Mouse (Mus musculus) intestine, postnatal 0 days (tissue): ENCODE data around the gene Ccdc142. TPM values are rescaled to one million over a fixed set of nuclear protein-coding genes. Genes with fewer than 3 reads are reported as not detected.

ENCODE experiments used
- ATAC-seq: fragments of 200-750 bp; cut with Nextera tagmentation; 2 replicates; pipeline ENCODE4 v1.8.0; 2017; ENCODE audit warnings: mild to moderate bottlenecking, moderate TSS enrichment, moderate library complexity
- H3K27ac ChIP-seq: fragments of 300-500 bp; sonication (generic); 2 replicates; pipeline ENCODE4 v1.5.1; 2014; ENCODE audit warnings: mild to moderate bottlenecking, low read depth, low read length, moderate library complexity
- H3K27me3 ChIP-seq: fragments of 300-500 bp; sonication (generic); replicated peaks from 2 replicates; pipeline ENCODE4 v1.6.1; 2014; ENCODE audit warnings: low read length, mixed read lengths; ENCODE audit not compliant: control insufficient read depth, insufficient read depth
- H3K36me3 ChIP-seq: fragments of 300-500 bp; sonication (generic); 2 replicates; pipeline ENCODE4 v1.6.1; 2014; ENCODE audit warnings: mild to moderate bottlenecking, moderate library complexity; ENCODE audit not compliant: control insufficient read depth, insufficient read depth
- H3K4me1 ChIP-seq: fragments of 300-500 bp; sonication (generic); replicated peaks from 2 replicates; pipeline ENCODE4 v1.6.1; 2014; ENCODE audit warnings: antibody characterized with exemption, low read length, mixed read lengths; ENCODE audit not compliant: control insufficient read depth, insufficient read depth
- H3K4me2 ChIP-seq: fragments of 300-500 bp; sonication (generic); replicated peaks from 2 replicates; pipeline ENCODE4 v1.6.1; 2014; ENCODE audit warnings: low read depth, mild to moderate bottlenecking, moderate library complexity
- H3K4me3 ChIP-seq: fragments of 300-500 bp; sonication (generic); 2 replicates; pipeline ENCODE4 v1.5.1; 2014; ENCODE audit warnings: low read depth, low read length
- H3K9ac ChIP-seq: fragments of 300-500 bp; sonication (generic); 2 replicates; pipeline ENCODE4 v1.6.1; 2014; ENCODE audit warnings: mild to moderate bottlenecking, low read depth, low read length
- H3K9me3 ChIP-seq: fragments of 300-500 bp; sonication (generic); 2 replicates; pipeline ENCODE4 v1.6.1; 2016; ENCODE audit warnings: mixed run types; ENCODE audit not compliant: control insufficient read depth
- CTCF ChIP-seq: sonication (generic); IDR thresholded peaks from 2 replicates; pipeline ENCODE4 v1.5.1; 2016; ENCODE audit warnings: low read depth, mild to moderate bottlenecking, control low read depth, antibody characterized with exemption, moderate library complexity
- WGBS: fragments of 180-500 bp; shearing (Covaris S2); extraction: QIAGEN DNeasy Blood & Tissue Kit; methylation state at CpG from one replicate; pipeline ENCODE4 v1.1.7; 2014; 5-methylcytosine and 5-hydroxymethylcytosine counted together
- polyA plus RNA-seq: library from polyadenylated mRNA; unstranded; fragments of >200 nt; fragmentation: Nextera tagmentation; extraction: Ambion mirVana; gene quantifications from 2 replicates; pipeline ENCODE4 v1.2.1, GENCODE M21; 2015

Gene Ccdc142
- polyA plus RNA-seq, 1 experiment from 2014 or later = 1.3 TPM

GRCm38 (mm10) chr6:83107566-83108400, 6.4 kb downstream of the Ccdc142 start:
- no peaks in the 10 kb centered on the region for H3K27me3 ChIP-seq
- peak; percentile 95 for TF ChIP-seq CTCF
- peak; percentile 31; the same call in 1 of the 2 replicates for ATAC-seq
- H3K4me3 ChIP-seq = no peak overlapping the region
- H3K36me3 ChIP-seq = peaks cover 11% of the 10 kb centered on the region; the same call in 1 of the 2 replicates
- peak overlapping the region; percentile 90 for H3K4me2 ChIP-seq
- H3K9ac ChIP-seq = peak overlapping the region; percentile 92; the same call in 1 of the 2 replicates
- H3K9me3 ChIP-seq = no peaks in the 10 kb centered on the region
- 39% methylated on average over 13 of the region's 13 CpGs for WGBS
- peaks cover 8% of the 10 kb centered on the region for H3K4me1 ChIP-seq
- H3K27ac ChIP-seq = no peak overlapping the region

DNA sequence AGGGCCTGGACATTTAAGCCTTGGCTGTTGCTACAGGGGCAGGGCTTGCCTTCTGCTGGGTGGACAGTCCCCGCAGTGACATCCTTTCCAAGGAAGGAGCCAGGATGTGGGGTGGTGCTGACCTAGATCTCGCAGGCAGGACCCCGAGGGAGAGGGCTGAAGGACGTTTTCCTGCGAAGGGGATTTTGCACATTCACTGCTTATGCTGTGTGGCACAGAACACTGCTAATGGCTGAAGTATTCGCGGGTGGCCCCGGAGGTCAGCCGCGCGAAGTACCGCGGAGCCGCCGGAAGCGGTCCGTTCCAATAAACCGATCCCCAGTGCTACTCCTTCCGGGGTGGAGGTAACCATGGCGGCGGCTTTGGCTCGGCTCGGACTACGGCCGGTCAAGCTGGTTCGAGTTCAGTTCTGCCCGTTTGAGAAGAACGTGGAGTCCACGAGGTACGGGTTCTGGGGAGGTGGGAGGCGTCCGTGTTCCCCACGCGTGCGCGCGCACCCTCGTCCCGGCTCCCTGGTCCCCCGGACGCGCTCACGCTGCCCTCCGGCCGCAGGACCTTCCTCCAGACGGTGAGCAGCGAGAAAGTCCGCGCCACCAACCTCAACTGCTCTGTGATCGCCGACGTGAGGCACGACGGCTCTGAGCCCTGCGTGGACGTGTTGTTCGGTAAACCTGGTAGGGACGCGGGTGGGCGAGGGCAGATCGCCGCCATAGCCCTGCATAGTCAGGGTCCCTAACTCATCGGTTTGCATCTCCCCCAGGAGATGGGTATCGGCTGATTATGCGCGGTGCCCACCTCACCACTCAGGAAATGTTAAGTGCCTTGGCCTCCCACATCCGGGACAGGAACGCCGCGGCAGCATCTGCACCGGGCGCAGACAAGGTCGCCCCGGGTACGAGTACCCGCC, 7.6 kb downstream of the Ccdc142 start, which contains the start of gene Mrpl53:
Gene Mrpl53, plus strand, starts transcription at position 279 of the 907 bp plus-strand sequence.
- Histone ChIP-seq H3K4me3 (peak within 1 kb of the TSS; percentile 85), H3K9me3 (no peaks in the 10 kb centered on the region), H3K36me3 (peaks cover 11% of the 10 kb centered on the region; the same call in 1 of the 2 replicates), H3K27ac (peak within 1 kb of the TSS; percentile 79), H3K27me3 (no peaks in the 10 kb centered on the region), H3K4me2 (peak within 1 kb of the TSS; percentile 90), H3K9ac (peak within 1 kb of the TSS; percentile 92), H3K4me1 (0 out of 2 replicates have a peak, but pooled peaks cover 3% of the 10 kb centered on the region)
- no peak for TF ChIP-seq CTCF
- under 1% methylated on average over 76 of the region's 76 CpGs for WGBS
- peak; percentile 80 for ATAC-seq

GRCm38 (mm10) chr6:83111510-83112136, 10.2 kb downstream of the Ccdc142 start:
- no peaks in the 10 kb centered on the region for H3K27me3 ChIP-seq
- no peak for ATAC-seq
- no peak overlapping the region for H3K9ac ChIP-seq
- H3K4me2 ChIP-seq = no peak overlapping the region
- TF ChIP-seq CTCF = no peak
- WGBS = 86% methylated on average over 4 of the region's 4 CpGs
- 0 out of 2 replicates have a peak, but pooled peaks cover 5% of the 10 kb centered on the region for H3K36me3 ChIP-seq
- no peaks in the 10 kb centered on the region for H3K9me3 ChIP-seq
- 0 out of 2 replicates have a peak, but pooled peaks cover 8% of the 10 kb centered on the region for H3K4me1 ChIP-seq
- no peak overlapping the region for H3K4me3 ChIP-seq
- no peak overlapping the region for H3K27ac ChIP-seq

- under 1% methylated on average over 54 of the region's 58 CpGs for WGBS
- Histone ChIP-seq H3K27ac (peak within 1 kb of the TSS; percentile 83), H3K36me3 (peaks cover 14% of the 10 kb centered on the region), H3K4me3 (peak within 1 kb of the TSS; percentile 61), H3K9ac (peak within 1 kb of the TSS; percentile 77), H3K27me3 (no peaks in the 10 kb centered on the region), H3K4me2 (peak within 1 kb of the TSS; percentile 89), H3K4me1 (0 out of 2 replicates have a peak, but pooled peaks cover 5% of the 10 kb centered on the region), H3K9me3 (no peaks in the 10 kb centered on the region)
- peak; percentile 78 for TF ChIP-seq CTCF
- peak; percentile 93 for ATAC-seq
These were observed 13.7 kb downstream of the Ccdc142 start, which contains the start of gene Mogs for GRCm38 (mm10) chr6:83115011-83115671. Mogs (plus strand) TSS chr6:83115496.

DNA sequence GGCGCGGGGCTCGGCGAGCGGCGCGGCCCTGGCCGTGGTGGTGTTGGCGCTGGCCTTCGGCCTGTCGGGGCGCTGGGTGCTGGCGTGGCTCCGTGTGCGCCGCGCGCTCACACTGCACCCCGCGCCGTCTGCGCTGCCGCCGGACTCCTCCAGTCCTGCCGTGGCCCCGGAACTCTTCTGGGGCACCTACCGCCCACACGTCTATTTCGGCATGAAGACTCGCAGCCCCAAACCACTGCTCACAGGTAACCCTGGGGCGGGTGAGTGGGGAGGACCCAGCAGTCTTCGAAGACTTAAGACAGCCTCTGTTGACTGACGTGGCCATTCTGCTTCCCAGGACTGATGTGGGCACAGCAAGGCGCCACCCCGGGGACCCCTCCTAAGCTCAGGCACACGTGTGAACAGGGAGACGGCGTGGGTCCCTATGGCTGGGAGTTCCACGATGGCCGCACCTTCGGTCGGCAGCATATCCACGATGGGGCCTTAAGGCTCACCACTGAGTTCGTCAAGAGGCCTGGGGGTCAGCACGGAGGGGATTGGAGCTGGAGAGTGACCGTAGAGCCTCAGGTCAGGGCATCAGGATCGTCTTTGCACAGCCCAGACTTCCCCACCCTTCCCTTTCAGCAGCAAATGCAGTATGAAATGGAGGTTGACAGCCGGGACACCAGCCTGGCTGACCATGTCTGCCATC, 14.4 kb downstream of the Ccdc142 start:
- WGBS = under 1% methylated on average over 41 of the region's 48 CpGs
- TF ChIP-seq CTCF = no peak
- no peaks in the 10 kb centered on the region for H3K27me3 ChIP-seq
- 0 out of 2 replicates have a peak, but pooled peaks cover 5% of the 10 kb centered on the region for H3K4me1 ChIP-seq
- H3K4me2 ChIP-seq = peak overlapping the region; percentile 89
- peak overlapping the region; percentile 61 for H3K4me3 ChIP-seq
- peak overlapping the region; percentile 77 for H3K9ac ChIP-seq
- peak overlapping the region; percentile 83 for H3K27ac ChIP-seq
- ATAC-seq = peak; percentile 60
- no peaks in the 10 kb centered on the region for H3K9me3 ChIP-seq
- H3K36me3 ChIP-seq = peaks cover 14% of the 10 kb centered on the region
